Mouse (Mus musculus) small intestine, adult 2 months (tissue): Measurements from ENCODE around the gene Pde7b.

Experiments used
- CTCF ChIP-seq: fragments of 200-500 bp; IDR thresholded peaks from 2 replicates; pipeline ENCODE4 v1.5.1; 2012; ENCODE audit warnings: low read depth, mild to moderate bottlenecking, control low read depth, inconsistent platforms, low read length, moderate library complexity, mixed read lengths; ENCODE audit not compliant: insufficient replicate concordance, insufficient read length; ENCODE audit errors: extremely low read depth
- POLR2A ChIP-seq: fragments of 200-500 bp; IDR thresholded peaks from 2 replicates; pipeline ENCODE4 v1.6.1; 2012; ENCODE audit warnings: low read depth, mild to moderate bottlenecking, control low read depth, inconsistent platforms, low read length, moderate library complexity

DNA sequence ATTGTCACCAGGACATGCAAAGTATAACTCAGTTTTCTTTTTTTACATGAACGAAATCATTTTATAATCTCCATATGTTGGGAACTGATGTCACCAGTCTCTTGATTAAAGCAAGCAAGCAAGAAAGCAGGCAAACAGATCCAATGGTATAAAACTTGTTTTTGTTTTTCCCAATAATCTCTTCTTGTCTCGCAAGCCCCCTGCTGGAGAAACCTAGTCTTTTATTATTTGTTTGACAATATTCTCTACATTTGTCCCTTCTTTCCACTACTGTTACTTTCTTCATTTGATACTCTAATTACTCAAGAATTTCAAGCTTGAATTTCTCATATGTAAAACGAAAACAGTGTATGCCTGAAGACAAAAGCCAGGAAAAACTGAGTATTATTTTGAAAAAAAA is 220.1 kb downstream of the Pde7b start:
- no peak for TF ChIP-seq POLR2A
- TF ChIP-seq CTCF: no peak
